Mouse (Mus musculus) kidney, embryonic 15.5 days (tissue): Measurements from ENCODE around the gene Hnrnpc. TPM values are rescaled to one million over a fixed set of nuclear protein-coding genes. Genes with fewer than 3 reads are reported as not detected.

Experiments used
- ATAC-seq: fragments of 200-750 bp; cut with Nextera tagmentation; replicated peaks from 2 replicates; pipeline ENCODE4 v1.8.0; 2017; ENCODE audit warnings: moderate TSS enrichment; ENCODE audit not compliant: low FRiP score
- H3K27ac ChIP-seq: fragments of 300-500 bp; sonication (generic); 2 replicates; pipeline ENCODE4 v1.5.1; 2015; ENCODE audit warnings: mild to moderate bottlenecking, inconsistent platforms
- H3K27me3 ChIP-seq: fragments of 300-500 bp; sonication (generic); 2 replicates; pipeline ENCODE4 v1.6.1; 2015; ENCODE audit warnings: inconsistent platforms
- H3K36me3 ChIP-seq: fragments of 300-500 bp; sonication (generic); 2 replicates; pipeline ENCODE4 v1.6.1; 2015; ENCODE audit warnings: inconsistent platforms
- H3K4me1 ChIP-seq: fragments of 300-500 bp; sonication (generic); 2 replicates; pipeline ENCODE4 v1.6.1; 2015; ENCODE audit warnings: inconsistent platforms
- H3K4me2 ChIP-seq: fragments of 300-500 bp; sonication (generic); 2 replicates; pipeline ENCODE4 v1.6.1; 2015; ENCODE audit warnings: moderate library complexity, mild to moderate bottlenecking, inconsistent platforms
- H3K4me3 ChIP-seq: fragments of 300-500 bp; sonication (generic); replicated peaks from 2 replicates; pipeline ENCODE4 v1.5.1; 2015; ENCODE audit warnings: mild to moderate bottlenecking, inconsistent platforms
- H3K9ac ChIP-seq: fragments of 300-500 bp; sonication (generic); 2 replicates; pipeline ENCODE4 v1.6.1; 2015; ENCODE audit warnings: mild to moderate bottlenecking, inconsistent platforms
- H3K9me3 ChIP-seq: fragments of 300-500 bp; sonication (generic); replicated peaks from 2 replicates; pipeline ENCODE4 v1.6.1; 2016; ENCODE audit warnings: inconsistent platforms
- WGBS: fragments of 180-500 bp; shearing (Covaris S2); methylation state at CpG from one replicate; pipeline ENCODE4 v1.1.7; 2015; ENCODE audit warnings: mixed read lengths; 5-methylcytosine and 5-hydroxymethylcytosine counted together
- polyA plus RNA-seq: library from polyadenylated mRNA; unstranded; fragments of >200 nt; fragmentation: Nextera tagmentation; extraction: Ambion mirVana; gene quantifications from 2 replicates; pipeline ENCODE4 v1.2.1, GENCODE M21; 2015

Hnrnpc gene
- 682 and 728 TPM in 2 replicates for polyA plus RNA-seq

DNA sequence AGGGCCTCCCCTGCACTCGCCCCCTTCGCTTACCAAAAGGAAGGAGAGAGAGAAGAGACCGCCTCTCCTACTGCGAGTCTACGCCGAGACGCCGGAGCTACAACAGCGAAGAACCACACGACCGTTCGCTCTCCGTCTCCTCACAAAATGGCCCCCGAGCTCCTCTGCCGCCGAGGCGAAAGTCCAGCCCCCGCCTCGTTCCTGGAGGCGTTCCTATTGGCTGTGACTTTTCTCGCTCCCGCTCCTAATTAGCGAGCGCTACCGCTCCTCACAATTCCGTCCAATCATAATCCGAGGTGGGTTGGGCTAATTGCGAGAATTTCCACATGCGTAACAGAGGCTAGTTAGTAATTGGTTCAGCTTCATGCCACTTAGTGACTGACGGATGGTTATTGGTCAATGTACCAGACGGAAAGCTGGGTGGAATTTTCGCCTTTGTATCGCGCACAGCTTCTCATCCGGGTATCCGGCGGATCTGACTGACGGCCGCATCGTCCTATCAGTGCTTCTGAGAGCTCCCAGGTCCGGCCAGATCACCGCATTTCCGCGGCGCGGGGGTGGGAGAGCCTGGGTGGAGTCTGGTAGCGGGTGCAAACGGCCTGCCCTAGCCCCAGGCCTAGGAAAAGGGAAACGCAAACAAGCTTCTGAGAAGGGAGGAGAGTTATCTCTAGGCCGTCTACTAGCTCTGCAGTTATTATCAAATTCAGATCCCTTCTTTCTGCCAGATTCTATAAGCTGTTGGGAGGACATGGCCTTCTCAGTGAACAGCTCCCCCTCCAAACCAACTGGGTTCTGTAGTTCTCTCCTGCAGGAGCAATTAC, at the start of gene Hnrnpc:
TSS of gene Hnrnpc (minus strand) at position 173 of the 821 bp plus-strand sequence.
- Histone ChIP-seq H3K4me2 (peak within 1 kb of the TSS; percentile 71), H3K4me1 (peaks cover 47% of the 10 kb centered on the region), H3K27ac (peak within 1 kb of the TSS; percentile 96), H3K4me3 (peak within 1 kb of the TSS; percentile 81), H3K27me3 (no peaks in the 10 kb centered on the region), H3K9ac (peak within 1 kb of the TSS; percentile 98), H3K9me3 (no peaks in the 10 kb centered on the region), H3K36me3 (peaks cover 18% of the 10 kb centered on the region)
- under 1% methylated on average over 50 of the region's 50 CpGs for WGBS
- peak; percentile 99 for ATAC-seq

DNA sequence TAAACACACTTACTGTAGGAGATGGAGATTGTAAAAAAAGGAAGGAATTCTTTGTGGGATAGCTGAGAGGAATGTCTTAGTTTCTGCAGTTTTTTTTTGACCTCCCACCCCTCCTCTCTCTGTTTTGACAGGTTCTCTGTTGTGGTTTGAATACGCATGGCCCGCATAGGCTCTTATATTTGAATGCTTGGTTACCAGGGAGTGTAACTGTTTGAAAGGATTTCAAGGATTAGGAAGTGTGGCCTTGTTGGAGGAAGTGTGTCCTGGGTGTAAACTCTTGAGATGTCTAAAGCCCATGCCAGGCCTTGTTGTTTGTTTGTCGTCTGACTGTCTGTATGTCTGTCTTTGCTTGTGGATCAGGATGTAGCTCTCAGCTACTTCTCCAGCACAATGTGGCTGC, 48.8 kb upstream of the Hnrnpc start:
- 65% methylated on average over 3 of the region's 3 CpGs for WGBS
- Histone ChIP-seq H3K9me3 (no peaks in the 10 kb centered on the region), H3K4me3 (no peak overlapping the region), H3K27me3 (no peaks in the 10 kb centered on the region), H3K27ac (no peak overlapping the region), H3K4me1 (no peaks in the 10 kb centered on the region), H3K4me2 (no peak overlapping the region), H3K36me3 (0 out of 2 replicates have a peak, but pooled peaks cover 1% of the 10 kb centered on the region), H3K9ac (no peak overlapping the region)
- no peak for ATAC-seq

DNA sequence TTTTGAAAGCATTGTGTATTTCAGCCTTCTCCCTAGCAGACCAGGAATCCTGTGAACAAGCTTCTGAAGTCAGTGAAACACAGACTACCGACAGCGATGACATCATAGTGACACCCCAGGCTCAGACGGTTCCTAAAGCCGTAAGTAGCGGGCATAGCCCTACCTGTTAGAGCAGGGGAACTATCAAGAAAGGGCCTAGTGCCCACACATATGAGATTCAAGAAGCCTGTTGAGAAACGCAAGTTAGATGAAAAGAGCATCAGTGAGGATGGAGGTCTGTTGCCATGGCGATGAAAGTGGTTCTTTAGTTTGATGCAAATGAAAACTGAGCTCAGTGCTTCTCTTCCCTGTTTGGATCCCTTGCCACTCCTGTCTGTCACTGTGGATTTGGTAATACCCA, 48.4 kb upstream of the Hnrnpc start:
- 39% methylated on average over 7 of the region's 7 CpGs for WGBS

DNA sequence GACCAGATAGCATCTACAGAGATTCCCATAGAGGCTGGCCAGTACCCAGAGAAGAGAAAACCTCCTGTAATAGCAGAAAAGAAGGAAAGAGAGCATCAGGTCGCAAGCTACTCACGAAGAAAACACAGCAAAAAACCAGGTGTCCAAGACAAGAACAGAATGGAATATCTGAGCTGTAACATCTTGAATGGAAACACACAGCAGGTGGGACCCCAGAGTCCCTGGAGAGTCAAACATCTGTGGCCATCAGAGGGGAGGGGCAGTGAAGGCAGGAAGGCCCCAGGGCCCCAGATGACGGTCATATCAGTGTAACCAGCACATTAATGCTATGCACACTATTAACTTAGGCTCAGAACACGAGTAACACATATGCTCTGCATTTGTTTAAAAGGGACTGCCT, 46.1 kb upstream of the Hnrnpc start:
- WGBS: 73% methylated on average over 4 of the region's 4 CpGs

More for the DNA sequence above, 48.4 kb upstream of the Hnrnpc start:
- H3K27me3 ChIP-seq: no peaks in the 10 kb centered on the region
- H3K9ac ChIP-seq: no peak overlapping the region
- no peak for ATAC-seq
- no peak overlapping the region for H3K27ac ChIP-seq
- no peaks in the 10 kb centered on the region for H3K36me3 ChIP-seq
- H3K9me3 ChIP-seq: no peaks in the 10 kb centered on the region
- H3K4me1 ChIP-seq: no peaks in the 10 kb centered on the region
- H3K4me2 ChIP-seq: no peak overlapping the region
- H3K4me3 ChIP-seq: no peak overlapping the region

DNA sequence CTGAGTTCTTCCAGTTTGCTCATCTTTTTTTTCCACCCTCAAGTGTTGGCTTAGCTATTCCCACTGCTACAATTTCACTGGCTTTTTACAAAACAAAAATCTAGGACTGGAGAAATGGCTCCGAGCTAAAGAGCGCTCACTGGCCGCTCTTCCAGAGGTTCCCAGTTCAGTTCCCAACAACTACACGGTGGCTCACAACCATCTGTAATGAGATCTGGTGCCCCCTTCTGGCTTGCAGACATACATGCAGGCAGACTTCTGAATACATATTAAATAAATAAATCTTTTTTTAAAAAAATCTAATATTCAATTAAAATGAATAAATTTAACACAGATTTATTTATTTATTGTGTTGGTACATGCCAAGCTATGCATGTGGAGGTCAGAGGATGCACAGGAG, 42.7 kb upstream of the Hnrnpc start:
- Histone ChIP-seq H3K36me3 (no peaks in the 10 kb centered on the region), H3K4me2 (no peak overlapping the region), H3K27me3 (no peaks in the 10 kb centered on the region), H3K9me3 (no peaks in the 10 kb centered on the region), H3K27ac (no peak overlapping the region), H3K9ac (no peak overlapping the region), H3K4me1 (no peaks in the 10 kb centered on the region), H3K4me3 (no peak overlapping the region)
- WGBS: 71% methylated on average over 4 of the region's 4 CpGs
- no peak for ATAC-seq

More for the DNA sequence above, 46.1 kb upstream of the Hnrnpc start:
- Histone ChIP-seq H3K4me3 (no peak overlapping the region), H3K36me3 (no peaks in the 10 kb centered on the region), H3K27me3 (no peaks in the 10 kb centered on the region), H3K4me1 (no peaks in the 10 kb centered on the region), H3K27ac (no peak overlapping the region), H3K4me2 (no peak overlapping the region), H3K9me3 (no peaks in the 10 kb centered on the region), H3K9ac (no peak overlapping the region)
- ATAC-seq: no peak

DNA sequence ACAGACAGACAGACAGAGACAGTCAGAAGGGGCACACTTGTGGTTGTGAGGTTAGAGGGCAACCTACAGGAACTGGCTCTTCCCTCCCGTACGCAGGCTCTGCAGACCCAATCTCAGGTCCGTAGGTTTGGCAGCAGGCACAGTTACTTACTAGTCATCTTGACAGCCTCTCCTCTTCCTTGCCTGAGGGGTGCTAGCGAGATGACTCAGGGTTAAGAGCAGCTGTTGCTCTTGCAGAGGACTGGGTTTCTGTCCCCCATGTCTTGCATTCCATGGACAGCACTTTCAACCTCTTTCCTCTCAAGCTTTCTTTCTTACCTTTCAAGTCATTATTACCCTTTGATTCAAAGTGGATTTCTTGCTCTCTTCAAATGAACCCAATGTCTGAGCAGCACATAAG, 40.3 kb upstream of the Hnrnpc start:
- Histone ChIP-seq H3K27ac (no peak overlapping the region), H3K4me3 (no peak overlapping the region), H3K9me3 (no peaks in the 10 kb centered on the region), H3K27me3 (no peaks in the 10 kb centered on the region), H3K36me3 (no peaks in the 10 kb centered on the region), H3K4me2 (no peak overlapping the region), H3K4me1 (peaks cover 7% of the 10 kb centered on the region), H3K9ac (no peak overlapping the region)
- no peak for ATAC-seq
- 83% methylated on average over 4 of the region's 4 CpGs for WGBS

DNA sequence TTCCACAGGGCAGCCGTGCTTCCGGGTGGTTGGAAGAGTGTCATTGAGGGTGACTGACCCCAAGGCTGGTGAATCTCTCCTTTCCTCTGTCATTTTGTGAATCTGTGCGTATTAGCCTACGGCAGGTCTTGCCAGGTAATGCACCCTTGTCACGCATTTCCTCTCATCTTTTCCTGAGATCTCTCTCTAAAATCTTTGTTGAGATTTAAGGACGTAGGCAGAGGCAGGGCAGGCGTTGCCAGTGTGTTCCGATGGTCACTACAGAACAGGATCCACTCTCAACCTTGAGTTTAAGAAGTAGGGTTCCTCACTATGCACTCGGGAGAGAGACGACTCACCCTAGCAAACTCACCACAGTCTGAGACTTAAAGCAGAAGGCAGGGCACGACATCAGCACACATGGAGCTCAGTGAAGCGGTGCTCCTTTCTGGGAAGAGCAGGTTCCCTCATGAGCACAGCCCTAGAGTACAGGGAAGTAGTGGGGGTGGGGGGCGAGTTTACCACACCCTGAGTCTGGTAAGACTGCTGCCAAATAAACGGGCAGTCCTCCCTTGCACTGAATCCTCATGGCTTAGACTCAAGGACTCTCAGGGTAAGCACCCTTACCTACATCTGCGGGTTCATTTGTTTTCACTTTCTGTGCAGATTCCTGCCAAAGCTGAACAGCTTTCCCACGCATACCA, 37.8 kb upstream of the Hnrnpc start:
- Histone ChIP-seq H3K4me2 (peak overlapping the region; percentile 50; the same call in 1 of the 2 replicates), H3K9ac (no peak overlapping the region), H3K9me3 (no peaks in the 10 kb centered on the region), H3K27ac (no peak overlapping the region), H3K27me3 (no peaks in the 10 kb centered on the region), H3K4me1 (peaks cover 7% of the 10 kb centered on the region), H3K4me3 (no peak overlapping the region), H3K36me3 (no peaks in the 10 kb centered on the region)
- WGBS: 69% methylated on average over 16 of the region's 16 CpGs
- no peak; the same call in 1 of the 2 replicates for ATAC-seq

DNA sequence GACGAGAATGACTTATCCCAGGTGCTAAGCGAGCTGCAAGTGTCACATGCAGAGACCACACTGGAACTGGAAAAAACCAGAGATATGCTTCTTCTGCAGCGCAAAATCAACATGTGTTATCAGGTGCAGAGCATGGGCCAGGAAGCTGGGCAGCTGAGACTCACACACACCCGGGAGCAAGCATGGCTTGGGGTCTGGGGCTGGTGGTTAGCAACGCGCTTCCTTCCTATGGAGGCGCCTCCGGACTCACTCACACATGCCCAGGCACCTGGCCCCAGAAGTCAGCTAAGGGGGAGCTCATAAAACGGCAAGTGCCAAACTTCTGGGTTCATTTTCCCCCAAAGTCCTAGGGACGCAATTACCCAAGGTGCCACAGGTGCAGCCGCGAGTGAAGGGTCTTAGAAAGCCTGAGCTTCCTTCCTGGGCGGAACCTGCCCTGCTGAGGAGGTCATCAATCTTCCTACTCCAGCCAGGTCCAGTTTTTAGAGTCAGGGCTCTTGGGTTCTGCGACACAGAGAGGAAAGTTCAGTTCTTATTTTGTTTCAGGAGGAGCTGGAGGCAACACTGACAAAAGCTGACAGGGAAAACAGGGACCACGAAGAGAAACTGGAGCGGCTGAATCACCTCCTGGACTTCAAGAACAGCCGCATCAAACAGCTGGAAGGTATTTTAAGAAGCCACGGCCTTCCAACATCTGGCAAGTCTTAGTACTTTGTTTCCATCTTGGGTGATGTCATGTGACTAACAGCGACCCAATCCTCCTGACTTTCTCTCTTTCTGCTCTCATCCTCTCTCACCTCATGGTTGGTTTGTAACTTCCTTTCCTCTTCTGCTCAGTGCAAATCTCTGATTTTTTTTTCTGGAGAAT, 37.0 kb upstream of the Hnrnpc start:
- H3K9me3 ChIP-seq: no peaks in the 10 kb centered on the region
- H3K27ac ChIP-seq: no peak overlapping the region; the same call in 1 of the 2 replicates
- H3K4me1 ChIP-seq: peaks cover 7% of the 10 kb centered on the region
- H3K4me3 ChIP-seq: peak overlapping the region; percentile 21
- no peaks in the 10 kb centered on the region for H3K36me3 ChIP-seq
- H3K9ac ChIP-seq: no peak overlapping the region
- H3K27me3 ChIP-seq: no peaks in the 10 kb centered on the region
- no peak for ATAC-seq
- 38% methylated on average over 19 of the region's 19 CpGs for WGBS
- peak overlapping the region; percentile 50 for H3K4me2 ChIP-seq

DNA sequence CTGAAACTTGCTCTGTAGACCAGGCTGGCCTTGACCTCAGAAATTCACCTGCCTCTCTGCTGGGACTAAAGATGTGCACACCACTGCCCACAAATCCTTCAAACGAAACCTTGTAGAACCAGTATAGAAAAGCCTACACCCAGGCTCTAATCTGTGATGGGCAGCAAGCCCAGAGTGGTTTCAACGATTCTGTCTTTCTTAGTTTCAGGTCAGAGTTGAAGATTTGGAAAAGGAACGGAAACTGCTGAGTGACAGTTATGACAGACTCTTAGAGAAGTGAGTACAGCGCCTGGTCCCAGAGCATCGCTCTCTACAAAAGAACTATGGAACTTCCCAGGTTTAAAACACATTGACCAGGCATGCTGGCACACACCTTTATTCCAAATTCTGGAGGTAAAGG, 29.8 kb upstream of the Hnrnpc start:
- no peaks in the 10 kb centered on the region for H3K27me3 ChIP-seq
- no peak overlapping the region for H3K27ac ChIP-seq
- no peak overlapping the region for H3K4me3 ChIP-seq
- no peak overlapping the region for H3K9ac ChIP-seq
- H3K4me2 ChIP-seq: no peak overlapping the region
- ATAC-seq: no peak
- WGBS: 82% methylated on average over 5 of the region's 5 CpGs
- no peaks in the 10 kb centered on the region for H3K4me1 ChIP-seq
- H3K9me3 ChIP-seq: no peaks in the 10 kb centered on the region
- H3K36me3 ChIP-seq: no peaks in the 10 kb centered on the region

DNA sequence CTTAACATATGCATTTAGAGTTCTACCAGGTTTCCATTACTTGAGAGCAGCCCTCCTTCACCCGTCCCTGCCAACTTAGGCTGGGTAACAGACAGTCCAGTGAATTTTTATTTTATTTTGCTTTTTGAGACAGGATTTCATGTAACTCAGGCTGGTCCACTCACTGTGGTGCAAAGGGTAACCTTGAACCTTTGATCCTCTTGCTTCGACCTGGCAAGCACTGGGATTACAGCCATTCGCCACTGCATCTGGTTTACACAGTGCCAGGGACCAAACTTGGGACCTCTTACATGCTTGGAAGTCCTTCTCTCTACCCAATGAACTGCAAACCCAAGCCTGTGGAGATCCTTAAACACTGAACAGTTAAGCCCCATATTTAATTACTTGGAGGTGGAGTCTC, 20.8 kb upstream of the Hnrnpc start:
- no peak for ATAC-seq
- 97% methylated on average over 3 of the region's 3 CpGs for WGBS
- no peak overlapping the region for H3K4me3 ChIP-seq
- no peaks in the 10 kb centered on the region for H3K36me3 ChIP-seq
- H3K4me2 ChIP-seq: no peak overlapping the region
- no peak overlapping the region for H3K27ac ChIP-seq
- 0 out of 2 replicates have a peak, but pooled peaks cover 2% of the 10 kb centered on the region for H3K27me3 ChIP-seq
- H3K9ac ChIP-seq: no peak overlapping the region
- H3K9me3 ChIP-seq: no peaks in the 10 kb centered on the region
- H3K4me1 ChIP-seq: peaks cover 5% of the 10 kb centered on the region; the same call in 1 of the 2 replicates

DNA sequence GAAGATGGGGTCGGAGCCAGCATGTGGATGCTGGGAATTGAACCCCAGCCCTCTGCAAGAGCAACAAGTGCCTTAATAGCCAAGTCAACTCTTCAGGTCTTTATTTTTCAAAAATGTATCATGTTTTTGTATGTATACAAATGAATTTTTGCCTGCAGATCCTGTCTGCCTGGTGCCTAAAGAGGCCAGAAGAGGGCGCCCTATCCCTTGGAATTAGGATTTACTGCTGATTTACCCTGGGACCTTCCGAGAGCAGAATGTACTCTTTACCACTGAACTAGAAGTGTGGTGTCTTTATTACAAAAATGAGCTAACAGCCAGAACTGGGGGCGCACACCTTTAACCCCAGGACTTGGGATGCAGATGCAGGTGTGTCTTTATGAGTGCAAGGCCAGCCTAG, 20.1 kb upstream of the Hnrnpc start:
- H3K4me1 ChIP-seq: peaks cover 11% of the 10 kb centered on the region
- H3K4me2 ChIP-seq: no peak overlapping the region
- H3K4me3 ChIP-seq: no peak overlapping the region
- H3K36me3 ChIP-seq: no peaks in the 10 kb centered on the region
- no peak for ATAC-seq
- no peak overlapping the region for H3K9ac ChIP-seq
- no peak overlapping the region for H3K27ac ChIP-seq
- WGBS: 20% methylated on average over 4 of the region's 4 CpGs
- 0 out of 2 replicates have a peak, but pooled peaks cover 2% of the 10 kb centered on the region for H3K27me3 ChIP-seq
- H3K9me3 ChIP-seq: no peaks in the 10 kb centered on the region
